Mouse (Mus musculus): ENCODE data around the gene Mrvi1. TPM values are rescaled to one million over a fixed set of nuclear protein-coding genes. Genes with fewer than 3 reads are reported as not detected.

Mrvi1 gene
- 3.1 TPM for polyA plus RNA-seq (2017; shearing (Covaris generic))

GRCm38 (mm10) chr7:110982053-110982705 lies at the start of gene Mrvi1:
Gene Mrvi1 (minus strand): TSS chr7:110982461.

GRCm38 (mm10) chr7:111028281-111029045 lies 46.2 kb upstream of the Mrvi1 start, which contains the start of gene Ctr9:
Gene Ctr9 (plus strand): TSS chr7:111028951.

GRCm38 (mm10) chr7:110862751-110863289 lies 119.4 kb downstream of the Mrvi1 start, which contains the start of gene Lyve1:
Gene Lyve1 (minus strand): TSS chr7:110863239.

GRCm38 (mm10) chr7:110843916-110844874 lies 138.1 kb downstream of the Mrvi1 start, which contains the start of gene Rnf141:
Gene Rnf141 (minus strand): TSS chr7:110844457.

Other genes with a start within 250 kb of the Mrvi1 start
- 1.5 TPM for gene Ampd3, start 214.3 kb downstream of the Mrvi1 start, polyA plus RNA-seq (2017; shearing (Covaris generic))
- gene Rnf141, start 138.0 kb downstream of the Mrvi1 start, polyA plus RNA-seq (2017; shearing (Covaris generic)), result 13.0 TPM
- not detected for gene Lyve1, start 119.2 kb downstream of the Mrvi1 start, polyA plus RNA-seq (2017; shearing (Covaris generic))
- gene Ctr9, start 46.5 kb upstream of the Mrvi1 start, polyA plus RNA-seq (2017; shearing (Covaris generic)), result 39.3 TPM
- 914 TPM for gene Eif4g2, start 100.6 kb upstream of the Mrvi1 start, polyA plus RNA-seq (2017; shearing (Covaris generic))

Measured in effector memory CD4-positive, alpha-beta T cell, adult 7 months (primary cell).